Mouse (Mus musculus) midbrain, embryonic 11.5 days (tissue): ENCODE results near the gene Vrk2. TPM values are rescaled to one million over a fixed set of nuclear protein-coding genes. Genes with fewer than 3 reads are reported as not detected.

Experiments
- ATAC-seq: fragments of 200-750 bp; cut with Nextera tagmentation; 2 replicates; pipeline ENCODE4 v1.8.0; 2017; ENCODE audit warnings: moderate TSS enrichment, moderate library complexity; ENCODE audit not compliant: low FRiP score
- DNase-seq: peaks from one replicate; pipeline ENCODE4 v3.0.0; 2015; ENCODE audit warnings: low spot score; ENCODE audit errors: missing footprints
- H3K27ac ChIP-seq: fragments of 300-500 bp; sonication (generic); 2 replicates; pipeline ENCODE4 v1.5.1; 2014; ENCODE audit warnings: low read depth, low read length
- H3K27me3 ChIP-seq: fragments of 300-500 bp; sonication (generic); 2 replicates; pipeline ENCODE4 v1.6.1; 2014; ENCODE audit warnings: mild to moderate bottlenecking, low read length, moderate library complexity, mixed read lengths; ENCODE audit not compliant: control insufficient read depth, insufficient read depth
- H3K36me3 ChIP-seq: fragments of 300-500 bp; sonication (generic); 2 replicates; pipeline ENCODE4 v1.6.1; 2014; ENCODE audit warnings: mild to moderate bottlenecking, low read length, moderate library complexity, mixed read lengths; ENCODE audit not compliant: control insufficient read depth, insufficient read depth
- H3K4me1 ChIP-seq: fragments of 300-500 bp; sonication (generic); 2 replicates; pipeline ENCODE4 v1.6.1; 2014; ENCODE audit warnings: low read length; ENCODE audit not compliant: control insufficient read depth, insufficient read depth
- H3K4me2 ChIP-seq: fragments of 300-500 bp; sonication (generic); 2 replicates; pipeline ENCODE4 v1.6.1; 2014; ENCODE audit warnings: mild to moderate bottlenecking, moderate library complexity
- H3K4me3 ChIP-seq: fragments of 300-500 bp; sonication (generic); 2 replicates; pipeline ENCODE4 v1.5.1; 2014; ENCODE audit warnings: low read depth, low read length
- H3K9ac ChIP-seq: fragments of 300-500 bp; sonication (generic); 2 replicates; pipeline ENCODE4 v1.6.1; 2014; ENCODE audit warnings: low read length
- H3K9me3 ChIP-seq: fragments of 300-500 bp; sonication (generic); 2 replicates; pipeline ENCODE4 v1.6.1; 2016; ENCODE audit warnings: low read length; ENCODE audit not compliant: control insufficient read depth
- WGBS: fragments of 180-500 bp; shearing (Covaris S2); extraction: QIAGEN DNeasy Blood & Tissue Kit; methylation state at CpG from one replicate; pipeline ENCODE4 v1.1.7; 2014; 5-methylcytosine and 5-hydroxymethylcytosine counted together
- polyA plus RNA-seq: library from polyadenylated mRNA; unstranded; fragments of >200 nt; fragmentation: Nextera tagmentation; extraction: Ambion mirVana; gene quantifications from 2 replicates; pipeline ENCODE4 v1.2.1, GENCODE M21; 2014

Vrk2 gene
- polyA plus RNA-seq, 1 experiment from 2014 or later: 32.7 TPM

- Histone ChIP-seq H3K9ac (no peak overlapping the region), H3K4me1 (no peaks in the 10 kb centered on the region), H3K9me3 (no peaks in the 10 kb centered on the region), H3K4me3 (no peak overlapping the region), H3K36me3 (no peaks in the 10 kb centered on the region), H3K4me2 (no peak overlapping the region), H3K27ac (no peak overlapping the region), H3K27me3 (no peaks in the 10 kb centered on the region)
- DNase-seq (no peak), ATAC-seq (no peak)
- WGBS: 89% methylated on average over 1 of the region's 1 CpGs
These were observed 143.2 kb downstream of the Vrk2 start for GRCm38 (mm10) chr11:26450636-26451035.

GRCm38 (mm10) chr11:26449789-26450188, 144.0 kb downstream of the Vrk2 start:
- no peak overlapping the region for H3K4me3 ChIP-seq
- H3K4me2 ChIP-seq: no peak overlapping the region
- H3K27me3 ChIP-seq: no peaks in the 10 kb centered on the region
- 87% methylated on average over 3 of the region's 3 CpGs for WGBS
- H3K9ac ChIP-seq: no peak overlapping the region
- no peaks in the 10 kb centered on the region for H3K4me1 ChIP-seq
- H3K36me3 ChIP-seq: no peaks in the 10 kb centered on the region
- DNase-seq (no peak), ATAC-seq (no peak)
- H3K9me3 ChIP-seq: no peaks in the 10 kb centered on the region
- no peak overlapping the region for H3K27ac ChIP-seq

- DNase-seq: no peak
- H3K9me3 ChIP-seq: no peaks in the 10 kb centered on the region
- no peak for ATAC-seq
- no peak overlapping the region for H3K27ac ChIP-seq
- H3K36me3 ChIP-seq: no peaks in the 10 kb centered on the region
- no peaks in the 10 kb centered on the region for H3K4me1 ChIP-seq
- no peak overlapping the region for H3K9ac ChIP-seq
- H3K27me3 ChIP-seq: no peaks in the 10 kb centered on the region
- H3K4me3 ChIP-seq: no peak overlapping the region
- H3K4me2 ChIP-seq: no peak overlapping the region
These were observed 149.4 kb downstream of the Vrk2 start for GRCm38 (mm10) chr11:26444374-26444773.

- ATAC-seq (no peak), DNase-seq (no peak)
- Histone ChIP-seq H3K27ac (no peak overlapping the region), H3K27me3 (no peaks in the 10 kb centered on the region), H3K36me3 (no peaks in the 10 kb centered on the region), H3K4me3 (no peak overlapping the region), H3K4me1 (no peaks in the 10 kb centered on the region), H3K9ac (no peak overlapping the region), H3K4me2 (no peak overlapping the region), H3K9me3 (no peaks in the 10 kb centered on the region)
- WGBS: 73% methylated on average over 1 of the region's 1 CpGs
These were observed 152.7 kb downstream of the Vrk2 start for GRCm38 (mm10) chr11:26441121-26441520.

- WGBS: 93% methylated on average over 13 of the region's 13 CpGs
- Histone ChIP-seq H3K9ac (no peak overlapping the region), H3K4me2 (no peak overlapping the region), H3K4me1 (no peaks in the 10 kb centered on the region), H3K27ac (no peak overlapping the region), H3K9me3 (no peaks in the 10 kb centered on the region), H3K36me3 (no peaks in the 10 kb centered on the region), H3K27me3 (no peaks in the 10 kb centered on the region), H3K4me3 (no peak overlapping the region)
- ATAC-seq (no peak), DNase-seq (no peak)
These were observed 156.0 kb downstream of the Vrk2 start for GRCm38 (mm10) chr11:26437818-26438217.

- no peak overlapping the region for H3K4me3 ChIP-seq
- ATAC-seq: no peak
- H3K9ac ChIP-seq: no peak overlapping the region
- H3K9me3 ChIP-seq: no peaks in the 10 kb centered on the region
- no peak overlapping the region for H3K27ac ChIP-seq
- H3K4me2 ChIP-seq: no peak overlapping the region
- no peaks in the 10 kb centered on the region for H3K36me3 ChIP-seq
- H3K27me3 ChIP-seq: no peaks in the 10 kb centered on the region
- no peaks in the 10 kb centered on the region for H3K4me1 ChIP-seq
- no peak for DNase-seq
These were observed 159.6 kb downstream of the Vrk2 start for GRCm38 (mm10) chr11:26434229-26434628.

- DNase-seq (no peak), ATAC-seq (no peak)
- Histone ChIP-seq H3K36me3 (no peaks in the 10 kb centered on the region), H3K4me3 (no peak overlapping the region), H3K9me3 (no peaks in the 10 kb centered on the region), H3K27me3 (no peaks in the 10 kb centered on the region), H3K4me1 (no peaks in the 10 kb centered on the region), H3K27ac (no peak overlapping the region), H3K9ac (no peak overlapping the region), H3K4me2 (no peak overlapping the region)
- WGBS: 92% methylated on average over 2 of the region's 2 CpGs
These were observed 172.3 kb downstream of the Vrk2 start for GRCm38 (mm10) chr11:26421472-26421871.

Other genes with a start within 250 kb of the Vrk2 start
- gene Fancl, start 207.9 kb downstream of the Vrk2 start, polyA plus RNA-seq: 34.7 and 37.6 TPM in 2 replicates
- gene Gm6899, start 758 bp downstream of the Vrk2 start, polyA plus RNA-seq: not detected in 2 replicates